Mouse (Mus musculus) hindbrain, embryonic 14.5 days (tissue): ENCODE results near the gene BC049730. TPM values are rescaled to one million over a fixed set of nuclear protein-coding genes. Genes with fewer than 3 reads are reported as not detected.

ENCODE experiments used
- ATAC-seq: fragments of 200-750 bp; cut with Nextera tagmentation; 2 replicates; pipeline ENCODE4 v1.8.0; 2017; ENCODE audit warnings: moderate number of reproducible peaks, mild to moderate bottlenecking, moderate TSS enrichment, moderate library complexity; ENCODE audit not compliant: low FRiP score
- DNase-seq: peaks from one replicate; pipeline ENCODE4 v3.0.0-alpha.2; 2015; ENCODE audit warnings: low spot score
- H3K27ac ChIP-seq: fragments of 300-500 bp; sonication (generic); 2 replicates; pipeline ENCODE4 v1.5.1; 2014; ENCODE audit warnings: mild to moderate bottlenecking, moderate library complexity
- H3K27me3 ChIP-seq: fragments of 300-500 bp; sonication (generic); 2 replicates; pipeline ENCODE4 v1.6.1; 2014; ENCODE audit warnings: mild to moderate bottlenecking, low read length, mixed read lengths; ENCODE audit not compliant: control insufficient read depth, insufficient read depth
- H3K36me3 ChIP-seq: fragments of 300-500 bp; sonication (generic); replicated peaks from 2 replicates; pipeline ENCODE4 v1.6.1; 2014; ENCODE audit not compliant: control insufficient read depth, insufficient read depth
- H3K4me1 ChIP-seq: fragments of 300-500 bp; sonication (generic); replicated peaks from 2 replicates; pipeline ENCODE4 v1.6.1; 2014; ENCODE audit warnings: antibody characterized with exemption, low read length, mixed read lengths; ENCODE audit not compliant: control insufficient read depth, insufficient read depth
- H3K4me2 ChIP-seq: fragments of 300-500 bp; sonication (generic); replicated peaks from 2 replicates; pipeline ENCODE4 v1.6.1; 2014; ENCODE audit warnings: mild to moderate bottlenecking, moderate library complexity
- H3K4me3 ChIP-seq: fragments of 300-500 bp; sonication (generic); replicated peaks from 2 replicates; pipeline ENCODE4 v1.5.1; 2014; ENCODE audit warnings: mild to moderate bottlenecking, low read length
- H3K9ac ChIP-seq: fragments of 300-500 bp; sonication (generic); 2 replicates; pipeline ENCODE4 v1.6.1; 2014
- H3K9me3 ChIP-seq: fragments of 300-500 bp; sonication (generic); 2 replicates; pipeline ENCODE4 v1.6.1; 2016; ENCODE audit warnings: low read length; ENCODE audit not compliant: control insufficient read depth
- WGBS: fragments of 180-500 bp; shearing (Covaris S2); extraction: QIAGEN DNeasy Blood & Tissue Kit; methylation state at CpG from one replicate; pipeline ENCODE4 v1.1.7; 2014; 5-methylcytosine and 5-hydroxymethylcytosine counted together
- polyA plus RNA-seq: library from polyadenylated mRNA; unstranded; fragments of >200 nt; fragmentation: Nextera tagmentation; extraction: Ambion mirVana; gene quantifications from 2 replicates; pipeline ENCODE4 v1.2.1, GENCODE M21; 2014

Gene BC049730
- polyA plus RNA-seq, 1 experiment from 2014 or later: not detected

DNA sequence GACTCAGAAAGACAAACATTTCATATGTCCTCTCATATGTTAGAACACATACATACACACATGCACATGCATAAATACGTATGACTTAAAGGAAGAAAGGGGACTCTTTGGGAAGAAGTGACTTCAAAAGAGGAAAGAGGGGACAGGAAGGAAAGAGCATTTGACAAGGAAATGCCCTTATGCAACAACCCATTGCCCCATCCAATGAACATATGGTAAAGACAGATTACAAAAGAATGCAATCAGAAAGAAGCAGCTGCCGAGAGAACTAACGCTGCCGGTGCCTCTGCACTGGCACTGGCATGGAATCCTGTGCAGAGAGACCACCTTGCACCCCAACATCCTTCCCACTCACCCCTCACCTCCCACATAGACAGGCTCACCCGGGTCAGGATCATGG, 44.4 kb downstream of the BC049730 start:
- H3K4me2 ChIP-seq: no peak overlapping the region
- no peaks in the 10 kb centered on the region for H3K9me3 ChIP-seq
- no peaks in the 10 kb centered on the region for H3K27me3 ChIP-seq
- H3K4me3 ChIP-seq: no peak overlapping the region
- no peak overlapping the region for H3K27ac ChIP-seq
- H3K4me1 ChIP-seq: peaks cover 9% of the 10 kb centered on the region
- ATAC-seq (no peak), DNase-seq (no peak)
- H3K36me3 ChIP-seq: no peaks in the 10 kb centered on the region
- 74% methylated on average over 5 of the region's 5 CpGs for WGBS
- H3K9ac ChIP-seq: no peak overlapping the region

GRCm38 (mm10) chr7:24758520-24758919, 49.5 kb downstream of the BC049730 start:
- no peak for ATAC-seq
- Histone ChIP-seq H3K4me1 (no peaks in the 10 kb centered on the region), H3K4me2 (no peak overlapping the region), H3K27me3 (no peaks in the 10 kb centered on the region), H3K9me3 (no peaks in the 10 kb centered on the region), H3K9ac (no peak overlapping the region), H3K27ac (no peak overlapping the region), H3K4me3 (no peak overlapping the region), H3K36me3 (no peaks in the 10 kb centered on the region)
- no peak for DNase-seq
- 91% methylated on average over 1 of the region's 1 CpGs for WGBS

- no peak for ATAC-seq
- H3K36me3 ChIP-seq: no peaks in the 10 kb centered on the region
- no peak within 1 kb of the TSS for H3K27ac ChIP-seq
- no peaks in the 10 kb centered on the region for H3K27me3 ChIP-seq
- H3K9ac ChIP-seq: no peak within 1 kb of the TSS
- WGBS: 80% methylated on average over 6 of the region's 6 CpGs
- H3K9me3 ChIP-seq: no peaks in the 10 kb centered on the region
- H3K4me2 ChIP-seq: no peak within 1 kb of the TSS
- H3K4me1 ChIP-seq: no peaks in the 10 kb centered on the region
- H3K4me3 ChIP-seq: no peak within 1 kb of the TSS
- no peak for DNase-seq
Observed at GRCm38 (mm10) chr7:24760211-24760610, 51.2 kb downstream of the BC049730 start, which contains the start of gene Cd177. Cd177 (minus strand) TSS chr7:24760311.

GRCm38 (mm10) chr7:24761161-24761560, 52.1 kb downstream of the BC049730 start:
- ATAC-seq (no peak), DNase-seq (no peak)
- Histone ChIP-seq H3K9ac (no peak overlapping the region), H3K36me3 (no peaks in the 10 kb centered on the region), H3K27me3 (no peaks in the 10 kb centered on the region), H3K4me2 (no peak overlapping the region), H3K4me3 (no peak overlapping the region), H3K4me1 (no peaks in the 10 kb centered on the region), H3K9me3 (no peaks in the 10 kb centered on the region), H3K27ac (no peak overlapping the region)
- WGBS: 82% methylated on average over 6 of the region's 6 CpGs

GRCm38 (mm10) chr7:24762574-24762973, 53.5 kb downstream of the BC049730 start:
- H3K9me3 ChIP-seq: no peaks in the 10 kb centered on the region
- ATAC-seq: no peak
- H3K9ac ChIP-seq: no peak overlapping the region
- no peaks in the 10 kb centered on the region for H3K36me3 ChIP-seq
- no peak overlapping the region for H3K4me3 ChIP-seq
- H3K27ac ChIP-seq: no peak overlapping the region
- 92% methylated on average over 8 of the region's 8 CpGs for WGBS
- no peak overlapping the region for H3K4me2 ChIP-seq
- no peak for DNase-seq
- H3K4me1 ChIP-seq: no peaks in the 10 kb centered on the region
- H3K27me3 ChIP-seq: no peaks in the 10 kb centered on the region

Other genes with a start within 250 kb of the BC049730 start
- gene Plaur, start 246.8 kb upstream of the BC049730 start, polyA plus RNA-seq: 1.6 and 1.9 TPM in 2 replicates
- 22.7 and 28.3 TPM in 2 replicates for gene Cadm4, start 227.2 kb upstream of the BC049730 start, polyA plus RNA-seq
- 181 and 201 TPM in 2 replicates for gene Zfp428, start 202.2 kb upstream of the BC049730 start, polyA plus RNA-seq
- gene AC161166.1, start 196.8 kb upstream of the BC049730 start, polyA plus RNA-seq: 0.65 and 0.98 TPM in 2 replicates
- gene Irgq, start 178.6 kb upstream of the BC049730 start, polyA plus RNA-seq: 28.0 and 33.5 TPM in 2 replicates
- not detected in 2 replicates for gene Pinlyp, start 163.1 kb upstream of the BC049730 start, polyA plus RNA-seq
- 47.4 and 52.3 TPM in 2 replicates for gene Xrcc1, start 163.0 kb upstream of the BC049730 start, polyA plus RNA-seq
- 25.8 and 26.4 TPM in 2 replicates for gene Ethe1, start 121.7 kb upstream of the BC049730 start, polyA plus RNA-seq
- gene Zfp575, start 121.6 kb upstream of the BC049730 start, polyA plus RNA-seq: 10.3 and 11.4 TPM in 2 replicates
- not detected in 2 replicates for gene Phldb3, start 98.5 kb upstream of the BC049730 start, polyA plus RNA-seq
- gene Lypd3, start 72.7 kb upstream of the BC049730 start, polyA plus RNA-seq: 0.27 and 0.29 TPM in 2 replicates
- not detected in 2 replicates for gene Tex101, start 32.6 kb upstream of the BC049730 start, polyA plus RNA-seq
- not detected in 2 replicates for gene Gm4763, start 17.7 kb downstream of the BC049730 start, polyA plus RNA-seq
- 0.11 and 0.35 TPM in 2 replicates for gene Cd177, start 51.1 kb downstream of the BC049730 start, polyA plus RNA-seq
- 0.41 TPM in 1 of 2 replicates, not detected in the other for gene Ceacam10, start 68.0 kb downstream of the BC049730 start, polyA plus RNA-seq
- gene Gm9844, start 153.0 kb downstream of the BC049730 start, polyA plus RNA-seq: 36.2 and 37.5 TPM in 2 replicates
- gene Lypd4, start 160.7 kb downstream of the BC049730 start, polyA plus RNA-seq: 0.27 TPM in 1 of 2 replicates, not detected in the other
- 0.16 and 0.17 TPM in 2 replicates for gene Dmrtc2, start 160.8 kb downstream of the BC049730 start, polyA plus RNA-seq
- 1,197 and 1,586 TPM in 2 replicates for gene Rps19, start 175.1 kb downstream of the BC049730 start, polyA plus RNA-seq
- gene Cd79a, start 188.1 kb downstream of the BC049730 start, polyA plus RNA-seq: 0.13 and 0.33 TPM in 2 replicates
- gene Arhgef1, start 193.7 kb downstream of the BC049730 start, polyA plus RNA-seq: 58.4 and 58.6 TPM in 2 replicates
- 5.9 and 6.6 TPM in 2 replicates for gene Gm4881, start 235.3 kb downstream of the BC049730 start, polyA plus RNA-seq